Mouse (Mus musculus) heart, adult 2 months (tissue): ENCODE results near the gene Plekha8. TPM values are rescaled to one million over a fixed set of nuclear protein-coding genes. Genes with fewer than 3 reads are reported as not detected.

Experiments
- DNase-seq, 2 experiments: peaks; one replicate each; pipeline ENCODE4 v3.0.0; 2021
- H3K27ac ChIP-seq: fragments of 200-600 bp; 2 replicates; pipeline ENCODE4 v1.8.1; 2022
- H3K27me3 ChIP-seq: fragments of 200-500 bp; 2 replicates; pipeline ENCODE4 v1.6.1; 2012; ENCODE audit warnings: mild to moderate bottlenecking, low read length, inconsistent platforms, mixed read lengths; ENCODE audit not compliant: control insufficient read depth, insufficient read depth
- H3K36me3 ChIP-seq: fragments of 200-500 bp; 2 replicates; pipeline ENCODE4 v1.6.1; 2012; ENCODE audit warnings: low read length, inconsistent platforms; ENCODE audit not compliant: control insufficient read depth, insufficient read depth
- H3K4me1 ChIP-seq: fragments of 200-500 bp; 2 replicates; pipeline ENCODE4 v1.6.1; 2011; ENCODE audit warnings: low read length; ENCODE audit not compliant: control insufficient read depth, insufficient read depth
- H3K4me3 ChIP-seq: fragments of 200-600 bp; 2 replicates; pipeline ENCODE4 v1.8.1; 2022
- H3K79me2 ChIP-seq: fragments of 200-500 bp; replicated peaks from 2 replicates; pipeline ENCODE4 v1.6.1; 2012; ENCODE audit warnings: mild to moderate bottlenecking, inconsistent platforms, low read length, moderate library complexity, mixed read lengths; ENCODE audit not compliant: control insufficient read depth, insufficient read depth
- H3K9ac ChIP-seq: fragments of 200-500 bp; 2 replicates; pipeline ENCODE4 v1.6.1; 2012; ENCODE audit warnings: low read depth, mild to moderate bottlenecking, control low read depth, inconsistent platforms, low read length, mixed read lengths
- CTCF ChIP-seq: fragments of 200-600 bp; IDR thresholded peaks from 2 replicates; pipeline ENCODE4 v1.8.1; 2022; ENCODE audit warnings: antibody characterized with exemption, mild to moderate bottlenecking, moderate library complexity
- EP300 ChIP-seq: fragments of 200-500 bp; IDR thresholded peaks from 2 replicates; pipeline ENCODE4 v1.6.1; 2011; ENCODE audit warnings: low read depth, low read length, control low read depth; ENCODE audit not compliant: insufficient read depth
- POLR2A ChIP-seq: fragments of 200-500 bp; IDR thresholded peaks from 2 replicates; pipeline ENCODE4 v1.6.1; 2011; ENCODE audit warnings: mild to moderate bottlenecking, low read depth, low read length, control low read depth; ENCODE audit not compliant: insufficient read depth
- WGBS: fragments of 180-500 bp; shearing (Covaris S2); methylation state at CpG from one replicate; pipeline ENCODE4 v1.1.7; 2018; 5-methylcytosine and 5-hydroxymethylcytosine counted together
- intact Hi-C: fragments of 180-260 bp; cut with DNase I; formaldehyde crosslinking; loops from one replicate; pipeline ENCODE4 v1.15.1; 2025
- polyA plus RNA-seq: library from polyadenylated mRNA; depleted of rRNA; stranded (reverse); fragments of >200 nt; gene quantifications from 2 replicates; pipeline ENCODE4 v1.2.3, GENCODE M21; 2012
- total RNA-seq, 2 experiments: library from RNA; stranded (reverse); gene quantifications; 2 replicates each; pipeline ENCODE4 v1.2.3; 2021

The Plekha8 gene
- total and polyA plus RNA-seq, 3 experiments, result 2.6 to 9.7 (median 9.0) TPM

DNA sequence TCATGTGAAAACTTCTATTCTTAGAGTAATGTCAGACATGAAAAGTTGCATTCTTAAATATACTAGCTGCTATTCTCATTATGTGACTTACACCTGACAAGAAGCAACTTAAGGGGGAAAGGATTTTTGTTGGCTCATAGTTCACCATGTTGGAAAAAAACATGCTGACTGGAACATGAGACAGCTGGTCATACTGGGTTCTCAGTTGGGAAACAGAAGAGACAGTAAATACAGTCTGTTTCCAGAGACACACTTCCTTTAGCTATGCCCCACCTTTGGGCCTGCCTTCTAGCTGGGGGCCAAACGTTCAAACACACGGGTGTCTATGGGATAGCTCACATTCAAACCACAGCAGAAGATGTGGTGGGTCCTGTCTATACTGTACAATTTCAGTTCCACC, 41.3 kb upstream of the Plekha8 start:
- TF ChIP-seq EP300 (no peak), POLR2A (no peak), CTCF (no peak)
- H3K36me3 ChIP-seq, result no peaks in the 10 kb centered on the region
- peaks cover 3% of the 10 kb centered on the region for H3K4me1 ChIP-seq
- intact Hi-C loops, result no loop called here
- H3K79me2 ChIP-seq, result no peaks in the 10 kb centered on the region
- 59% methylated on average over 2 of the region's 2 CpGs for WGBS
- DNase-seq, result no peak
- no peak overlapping the region for H3K27ac ChIP-seq
- H3K4me3 ChIP-seq, result no peak overlapping the region
- H3K27me3 ChIP-seq, result no peaks in the 10 kb centered on the region
- no peak overlapping the region for H3K9ac ChIP-seq

DNA sequence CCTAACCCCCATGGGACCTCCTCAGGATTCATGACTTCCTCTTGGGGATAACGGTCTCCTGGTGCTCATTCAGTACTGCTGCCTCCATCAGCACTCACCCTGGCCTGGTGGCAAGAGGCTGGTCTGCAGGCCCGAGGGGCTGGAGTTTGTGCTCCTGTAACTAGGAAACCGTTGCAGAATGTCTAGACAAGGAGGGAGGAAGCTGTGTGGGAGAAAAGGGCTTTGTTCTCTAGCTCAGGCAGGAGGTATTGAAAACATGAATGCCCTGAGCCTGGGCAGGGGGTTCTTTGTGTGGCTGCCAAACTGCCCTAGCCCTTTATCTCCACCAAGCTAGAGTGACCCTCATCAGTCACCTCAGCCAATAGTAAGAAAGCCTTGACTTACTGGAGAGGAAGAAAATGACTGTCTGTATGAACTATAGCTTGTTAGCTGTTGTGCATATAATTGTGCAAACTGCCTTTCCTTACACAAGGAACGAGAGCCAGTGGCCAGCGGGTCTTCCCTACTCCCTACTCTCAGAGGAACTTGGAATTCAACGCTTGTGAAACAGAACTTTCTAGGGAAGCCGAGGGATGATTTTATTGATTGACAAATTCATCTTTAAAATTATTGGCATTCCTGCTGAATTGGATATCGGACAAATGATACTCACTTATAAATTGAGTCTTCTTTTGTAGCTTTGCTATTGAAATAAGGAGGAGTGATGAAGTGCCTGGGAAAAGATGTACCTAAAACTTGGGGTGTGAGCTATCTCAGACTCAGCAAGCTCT, 40.4 kb upstream of the Plekha8 start:
- intact Hi-C loops, result no loop called here
- Histone ChIP-seq H3K4me1 (no peaks in the 10 kb centered on the region; the same call in none of the 2 replicates), H3K9ac (no peak overlapping the region), H3K36me3 (no peaks in the 10 kb centered on the region), H3K4me3 (no peak overlapping the region), H3K27me3 (no peaks in the 10 kb centered on the region), H3K27ac (no peak overlapping the region), H3K79me2 (no peaks in the 10 kb centered on the region)
- 61% methylated on average over 8 of the region's 8 CpGs for WGBS
- TF ChIP-seq POLR2A, result no peak
- TF ChIP-seq EP300, result no peak
- no peak for TF ChIP-seq CTCF
- no peak for DNase-seq

DNA sequence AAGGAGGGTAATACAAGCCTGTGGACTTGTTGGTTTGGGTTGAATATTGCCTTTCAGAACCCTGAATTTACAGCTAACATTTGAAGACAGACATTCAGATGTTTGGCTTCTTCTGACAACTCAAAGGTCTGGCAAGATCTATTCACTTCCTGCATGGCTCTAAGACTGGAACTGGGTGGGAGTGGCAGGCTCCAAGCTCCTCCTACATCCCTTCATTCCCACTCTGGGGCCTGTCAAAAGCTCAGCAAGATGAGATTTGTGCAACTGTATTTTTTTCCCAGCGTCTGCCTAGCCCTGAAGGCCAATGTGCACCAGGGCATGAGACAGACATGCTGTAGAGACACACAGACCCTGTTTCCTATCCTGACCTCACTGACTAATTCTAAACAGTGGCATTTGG, 39.1 kb upstream of the Plekha8 start:
- H3K27me3 ChIP-seq, result no peaks in the 10 kb centered on the region
- intact Hi-C loops, result no loop called here
- no peaks in the 10 kb centered on the region for H3K36me3 ChIP-seq
- H3K4me3 ChIP-seq, result no peak overlapping the region
- 73% methylated on average over 1 of the region's 1 CpGs for WGBS
- no peak overlapping the region for H3K9ac ChIP-seq
- no peak for DNase-seq
- no peak overlapping the region for H3K27ac ChIP-seq
- H3K4me1 ChIP-seq, result no peaks in the 10 kb centered on the region; the same call in none of the 2 replicates
- TF ChIP-seq CTCF (no peak), EP300 (no peak), POLR2A (no peak)
- H3K79me2 ChIP-seq, result no peaks in the 10 kb centered on the region

DNA sequence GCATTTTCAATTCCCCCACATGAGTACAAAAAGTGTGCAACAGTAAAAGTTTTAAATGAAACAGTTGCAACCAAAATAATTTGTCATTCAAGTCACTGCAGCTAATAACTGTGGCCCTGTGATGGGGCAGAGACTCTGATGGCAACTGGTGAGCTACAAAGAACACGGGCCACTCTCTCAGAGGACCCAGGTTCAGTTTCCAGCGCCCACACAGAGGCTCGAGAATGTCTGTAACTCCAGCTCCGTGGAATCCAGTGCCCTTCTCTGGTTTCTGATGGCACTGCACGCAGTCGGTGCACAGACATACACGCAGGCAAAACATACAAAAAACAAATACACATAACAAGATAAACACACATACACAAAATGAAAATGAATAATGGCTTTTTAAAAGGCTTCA, 37.2 kb upstream of the Plekha8 start:
- H3K9ac ChIP-seq, result no peak overlapping the region
- H3K4me3 ChIP-seq, result no peak overlapping the region
- TF ChIP-seq POLR2A (no peak), CTCF (no peak), EP300 (no peak)
- intact Hi-C loops, result no loop called here
- no peaks in the 10 kb centered on the region for H3K36me3 ChIP-seq
- no peak overlapping the region for H3K27ac ChIP-seq
- no peaks in the 10 kb centered on the region for H3K27me3 ChIP-seq
- no peak for DNase-seq
- no peaks in the 10 kb centered on the region for H3K79me2 ChIP-seq
- 92% methylated on average over 7 of the region's 7 CpGs for WGBS
- H3K4me1 ChIP-seq, result no peaks in the 10 kb centered on the region; the same call in none of the 2 replicates

DNA sequence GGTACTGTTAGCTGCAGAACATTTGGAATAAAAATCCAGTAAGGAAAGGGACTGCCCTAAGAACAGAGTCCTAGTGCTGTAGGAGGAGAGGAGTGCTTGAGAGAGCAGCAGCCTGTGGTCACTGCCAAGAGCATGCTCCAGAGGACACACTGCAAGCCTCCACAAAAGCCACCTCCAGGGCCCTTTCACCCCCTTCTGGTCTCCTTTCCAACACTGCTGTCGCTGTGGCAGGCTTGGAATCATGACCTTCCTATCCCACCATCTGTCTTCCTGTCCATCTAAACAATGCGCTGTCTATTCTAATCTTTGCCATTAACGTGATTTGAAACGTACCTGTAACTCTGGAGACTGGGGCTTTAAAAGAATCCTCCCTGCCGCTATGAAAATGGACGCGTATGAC, 36.4 kb upstream of the Plekha8 start:
- no peak for TF ChIP-seq EP300
- TF ChIP-seq CTCF, result no peak
- no peak for TF ChIP-seq POLR2A
- H3K4me3 ChIP-seq, result no peak overlapping the region
- H3K27me3 ChIP-seq, result no peaks in the 10 kb centered on the region
- no peak overlapping the region for H3K27ac ChIP-seq
- no peaks in the 10 kb centered on the region for H3K79me2 ChIP-seq
- H3K36me3 ChIP-seq, result no peaks in the 10 kb centered on the region
- 64% methylated on average over 7 of the region's 7 CpGs for WGBS
- no peak for DNase-seq
- intact Hi-C loops, result no loop called here
- no peak overlapping the region for H3K9ac ChIP-seq
- no peaks in the 10 kb centered on the region; the same call in none of the 2 replicates for H3K4me1 ChIP-seq

DNA sequence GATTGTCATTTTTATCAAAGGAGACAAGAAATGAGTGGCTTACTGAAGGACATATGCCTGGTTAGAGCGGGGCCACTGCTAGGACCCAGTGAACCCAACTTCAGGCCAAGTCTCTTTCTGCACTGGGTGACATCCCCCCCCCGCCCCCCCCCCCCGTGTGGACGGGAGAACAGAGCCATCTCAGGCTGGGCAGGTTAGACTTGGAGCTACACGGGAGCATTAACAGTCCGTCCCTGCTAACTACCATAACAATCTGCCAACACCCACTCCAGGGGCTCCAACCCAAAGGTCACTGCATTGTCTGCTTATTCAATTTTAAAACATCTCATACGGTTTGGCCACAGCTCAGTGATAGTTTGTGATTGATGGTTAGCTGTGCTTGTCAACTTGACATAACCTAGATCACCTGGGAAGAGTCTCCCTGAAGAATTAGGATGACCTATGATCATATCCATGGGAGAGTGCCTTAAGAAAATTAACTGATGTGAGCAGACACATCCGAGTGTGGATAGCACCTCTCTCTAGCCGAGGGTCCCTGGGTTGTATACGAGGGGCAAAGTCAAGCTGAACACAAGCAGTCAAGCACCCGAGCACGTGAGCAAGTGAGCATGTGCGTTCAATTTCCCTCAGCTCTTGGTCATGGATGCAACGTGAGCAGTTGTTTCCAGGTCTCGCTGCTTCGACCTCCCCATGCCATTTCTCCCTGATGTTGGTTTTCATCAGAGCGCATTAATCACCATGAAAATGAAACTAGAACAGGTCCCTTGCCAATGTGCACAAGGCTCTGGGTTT, 32.7 kb upstream of the Plekha8 start:
- Histone ChIP-seq H3K36me3 (no peaks in the 10 kb centered on the region), H3K79me2 (no peaks in the 10 kb centered on the region), H3K4me1 (peaks cover 2% of the 10 kb centered on the region; the same call in 1 of the 2 replicates), H3K27me3 (no peaks in the 10 kb centered on the region), H3K4me3 (no peak overlapping the region), H3K27ac (no peak overlapping the region), H3K9ac (no peak overlapping the region)
- 76% methylated on average over 17 of the region's 17 CpGs for WGBS
- intact Hi-C loops, result no loop called here
- DNase-seq, result no peak
- TF ChIP-seq EP300 (no peak), CTCF (no peak), POLR2A (no peak)
